Mouse (Mus musculus) embryonic fibroblast, embryonic 13.5 days (primary cell): ENCODE results near the gene Prm2.

ENCODE experiments used
- CTCF ChIP-seq: IDR thresholded peaks from 2 replicates; pipeline ENCODE4 v1.5.1; 2011; ENCODE audit warnings: mild to moderate bottlenecking, control low read depth, low read length, moderate library complexity, borderline replicate concordance; ENCODE audit not compliant: insufficient read depth
- POLR2A ChIP-seq: IDR thresholded peaks from 2 replicates; pipeline ENCODE4 v1.6.1; 2011; ENCODE audit warnings: low read depth, mild to moderate bottlenecking, control low read depth, low read length, moderate library complexity

DNA sequence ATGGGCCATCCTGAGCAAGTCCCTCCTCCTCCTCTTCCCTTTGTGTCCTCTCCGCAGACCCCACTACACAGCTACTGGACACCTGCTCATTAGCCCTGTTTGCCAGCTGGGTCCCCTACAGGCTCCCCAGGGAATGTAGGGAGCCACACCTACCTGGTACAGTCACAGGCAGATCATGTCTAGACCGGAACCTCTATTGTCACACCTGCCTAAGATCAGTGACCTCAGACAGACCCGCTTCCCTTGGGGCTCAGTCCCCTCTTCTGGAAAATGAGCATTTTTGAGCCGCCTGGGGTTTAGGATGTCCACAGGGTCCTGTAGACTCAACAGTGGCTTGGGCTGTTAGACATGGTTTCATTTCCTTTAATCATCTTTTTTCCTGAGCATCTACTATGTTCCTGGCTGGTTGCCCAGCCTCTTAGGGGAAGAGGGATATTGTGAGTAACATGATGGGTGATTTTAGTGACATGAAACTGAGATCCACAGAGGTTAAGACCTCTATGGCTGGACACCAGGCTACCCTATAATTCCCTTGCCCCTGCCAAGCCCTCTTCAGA lies 22.7 kb upstream of the Prm2 start:
- TF ChIP-seq CTCF = no peak
- TF ChIP-seq POLR2A = no peak
